18 mouse cellular contexts compared by ENCODE assay signal in the genomic region with DNA sequence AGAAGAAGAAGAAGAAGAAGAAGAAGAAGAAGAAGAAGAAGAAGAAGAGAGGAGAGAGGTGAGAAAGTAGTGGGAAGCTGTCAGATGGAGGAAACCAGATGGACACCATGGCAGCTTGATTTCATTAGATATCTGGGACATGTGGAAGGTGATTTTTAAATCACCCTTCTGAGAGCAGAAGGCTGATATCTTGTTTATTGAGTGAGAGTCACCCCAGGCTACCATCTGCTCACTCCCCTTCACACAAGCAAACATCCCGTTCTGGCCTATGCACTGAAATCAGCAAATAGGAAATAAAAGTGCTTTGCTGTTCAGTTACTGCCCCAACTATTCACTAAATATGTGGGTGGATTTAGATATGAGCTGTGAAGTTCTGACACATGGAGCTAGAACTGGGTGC.
DNase-seq lines count a peak whose midpoint lies in the region.
"Had no signal": no experiment of that assay in that cellular context is flagged by ENCODE, and none has a peak within 500 bp of the region (broad histone marks: within the 10 kb centered on the region; RNA-seq: fewer than 3 reads in every experiment).

No protein-coding gene starts in this region.

- DNase-seq in cerebellum, adult 18-20 months, result peak; percentile 1 to 3
- no peak for DNase-seq in cerebellum, postnatal 4 days (ENCODE audit: low spot score in 2 of 2)
- DNase-seq in layer of hippocampus, adult 18-20 months (ENCODE audit: low spot score in 2 of 2), result peak; percentile 42 to 75
- no peak for DNase-seq in layer of hippocampus, postnatal 25 days (ENCODE audit: extremely low spot score in 1 of 2, low spot score in 1 of 2)
- DNase-seq in layer of hippocampus, adult 9-10 months (ENCODE audit: low spot score), result peak; percentile 41
- peak; percentile 22 for DNase-seq in telencephalon, adult 2 months (ENCODE audit: low read depth, low spot score)
- no peak for DNase-seq in gastrocnemius, postnatal 25 days
- DNase-seq in frontal cortex, adult 2 months (ENCODE audit: extremely low spot score in 1 of 2, low spot score in 1 of 2), result no peak
- DNase-seq: adrenal gland, adult 8-10 months; adrenal gland, postnatal 36 days; cerebellum, adult 11-12 months; cerebellum, adult 9-11 months; cerebellum, postnatal 36 days; forebrain, postnatal 0 days; gastrocnemius, postnatal 36 days; heart, adult 2 months; heart, postnatal 14 days; heart, postnatal 4 days had no signal

Comparison
In these comparisons a context has a peak if more than half of its experiments do, and no peak if none do; other contexts are left out.
1. DNase-seq: peak in cerebellum, adult 18-20 months (2 of 2), layer of hippocampus, adult 18-20 months (2 of 2), layer of hippocampus, adult 9-10 months (single experiment) and telencephalon, adult 2 months (single experiment); none in cerebellum, postnatal 4 days (0 of 2), layer of hippocampus, postnatal 25 days (0 of 2), gastrocnemius, postnatal 25 days (single experiment) and frontal cortex, adult 2 months (0 of 2).